Mouse (Mus musculus) kidney, embryonic 16.5 days (tissue): Measurements from ENCODE around the gene Fhl3. TPM values are rescaled to one million over a fixed set of nuclear protein-coding genes. Genes with fewer than 3 reads are reported as not detected.

Source experiments
- ATAC-seq: fragments of 200-750 bp; cut with Nextera tagmentation; 2 replicates; pipeline ENCODE4 v1.8.0; 2017; ENCODE audit warnings: moderate TSS enrichment; ENCODE audit not compliant: low FRiP score, low TSS enrichment
- H3K27ac ChIP-seq: fragments of 300-500 bp; sonication (generic); 2 replicates; pipeline ENCODE4 v1.5.1; 2014; ENCODE audit warnings: low read length
- H3K27me3 ChIP-seq: fragments of 300-500 bp; sonication (generic); 2 replicates; pipeline ENCODE4 v1.6.1; 2014; ENCODE audit warnings: low read length, control low read depth, mixed read lengths; ENCODE audit not compliant: insufficient read depth
- H3K36me3 ChIP-seq: fragments of 300-500 bp; sonication (generic); 2 replicates; pipeline ENCODE4 v1.6.1; 2014; ENCODE audit warnings: low read length, control low read depth, mixed read lengths; ENCODE audit not compliant: insufficient read depth
- H3K4me1 ChIP-seq: fragments of 300-500 bp; sonication (generic); 2 replicates; pipeline ENCODE4 v1.6.1; 2014; ENCODE audit warnings: low read length, control low read depth, mixed read lengths; ENCODE audit not compliant: insufficient read depth
- H3K4me2 ChIP-seq: fragments of 300-500 bp; sonication (generic); replicated peaks from 2 replicates; pipeline ENCODE4 v1.6.1; 2014; ENCODE audit warnings: low read depth, low read length
- H3K4me3 ChIP-seq: fragments of 300-500 bp; sonication (generic); 2 replicates; pipeline ENCODE4 v1.5.1; 2014; ENCODE audit warnings: mild to moderate bottlenecking, low read length
- H3K9ac ChIP-seq: fragments of 300-500 bp; sonication (generic); replicated peaks from 2 replicates; pipeline ENCODE4 v1.6.1; 2014; ENCODE audit warnings: low read length
- H3K9me3 ChIP-seq: fragments of 300-500 bp; sonication (generic); 2 replicates; pipeline ENCODE4 v1.6.1; 2016; ENCODE audit warnings: low read length, control low read depth
- WGBS: fragments of 180-500 bp; shearing (Covaris S2); extraction: QIAGEN DNeasy Blood & Tissue Kit; methylation state at CpG from one replicate; pipeline ENCODE4 v1.1.7; 2014; 5-methylcytosine and 5-hydroxymethylcytosine counted together
- microRNA counts: library from miRNA; unstranded; fragments of <30 nt; microRNA quantifications from one replicate; lab custom pipeline; 2016
- microRNA-seq: library from miRNA; unstranded; fragments of <30 nt; microRNA quantifications from one replicate; pipeline ENCODE4, GENCODE M21; 2016
- polyA plus RNA-seq: library from polyadenylated mRNA; unstranded; fragments of >200 nt; fragmentation: Nextera tagmentation; extraction: Ambion mirVana; gene quantifications from 2 replicates; pipeline ENCODE4 v1.2.1, GENCODE M21; 2015

Gene Fhl3
- polyA plus RNA-seq, 1 experiment from 2014 or later, result 6.6 TPM

DNA sequence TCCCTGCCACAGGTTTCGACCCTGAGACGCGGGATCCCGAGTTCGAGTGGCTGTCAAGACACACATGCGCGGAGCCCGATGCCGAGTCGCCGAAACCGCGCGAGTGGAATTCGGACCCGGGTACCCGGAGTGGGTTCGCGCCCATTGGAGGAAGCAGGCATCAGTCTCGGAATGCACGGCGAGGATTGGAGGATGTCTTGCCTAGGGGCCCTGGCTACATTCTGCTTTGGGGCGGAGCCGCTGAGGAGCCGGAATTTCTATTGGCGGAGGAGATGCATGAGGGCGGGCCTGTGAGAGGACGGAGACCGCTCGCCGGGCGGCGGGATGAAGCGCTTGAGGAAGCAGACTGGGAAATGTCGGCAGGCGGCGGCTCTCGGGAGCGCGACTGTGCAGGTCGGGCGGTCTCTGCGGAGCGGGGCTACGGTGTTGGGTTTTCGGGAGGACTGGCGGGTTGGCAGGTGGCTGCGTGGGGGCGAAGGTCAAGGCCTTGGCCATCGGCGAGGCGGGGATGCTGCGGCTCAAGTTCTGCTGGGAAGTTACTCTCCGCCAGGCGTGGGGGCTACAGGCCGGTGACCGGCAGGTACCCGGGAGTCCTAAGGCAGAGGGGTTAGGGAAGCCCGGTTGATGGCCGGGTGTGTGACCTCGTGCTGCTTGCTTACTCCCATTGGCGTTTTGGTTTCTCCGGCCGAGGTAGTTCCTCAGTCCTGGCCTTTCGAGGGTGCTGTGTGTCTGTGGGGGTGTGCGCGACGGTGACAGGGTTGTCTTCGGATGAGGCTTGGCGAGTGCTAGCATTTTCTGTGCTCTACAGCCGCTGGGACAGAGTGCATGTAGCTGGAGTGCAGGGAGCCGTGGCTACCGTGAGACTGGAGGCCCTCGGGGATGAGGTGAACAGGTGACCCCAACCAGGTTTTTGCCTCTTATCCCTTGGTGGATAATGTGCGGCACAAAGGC is 51.1 kb downstream of the Fhl3 start:
- Histone ChIP-seq H3K4me2 (peak overlapping the region; percentile 97), H3K9ac (peak overlapping the region; percentile 76), H3K36me3 (no peaks in the 10 kb centered on the region), H3K4me3 (peak overlapping the region; percentile 81), H3K27me3 (no peaks in the 10 kb centered on the region), H3K9me3 (no peaks in the 10 kb centered on the region), H3K27ac (no peak overlapping the region), H3K4me1 (peaks cover 19% of the 10 kb centered on the region)
- peak; percentile 99 for ATAC-seq
- under 1% methylated on average over 74 of the region's 75 CpGs for WGBS

DNA sequence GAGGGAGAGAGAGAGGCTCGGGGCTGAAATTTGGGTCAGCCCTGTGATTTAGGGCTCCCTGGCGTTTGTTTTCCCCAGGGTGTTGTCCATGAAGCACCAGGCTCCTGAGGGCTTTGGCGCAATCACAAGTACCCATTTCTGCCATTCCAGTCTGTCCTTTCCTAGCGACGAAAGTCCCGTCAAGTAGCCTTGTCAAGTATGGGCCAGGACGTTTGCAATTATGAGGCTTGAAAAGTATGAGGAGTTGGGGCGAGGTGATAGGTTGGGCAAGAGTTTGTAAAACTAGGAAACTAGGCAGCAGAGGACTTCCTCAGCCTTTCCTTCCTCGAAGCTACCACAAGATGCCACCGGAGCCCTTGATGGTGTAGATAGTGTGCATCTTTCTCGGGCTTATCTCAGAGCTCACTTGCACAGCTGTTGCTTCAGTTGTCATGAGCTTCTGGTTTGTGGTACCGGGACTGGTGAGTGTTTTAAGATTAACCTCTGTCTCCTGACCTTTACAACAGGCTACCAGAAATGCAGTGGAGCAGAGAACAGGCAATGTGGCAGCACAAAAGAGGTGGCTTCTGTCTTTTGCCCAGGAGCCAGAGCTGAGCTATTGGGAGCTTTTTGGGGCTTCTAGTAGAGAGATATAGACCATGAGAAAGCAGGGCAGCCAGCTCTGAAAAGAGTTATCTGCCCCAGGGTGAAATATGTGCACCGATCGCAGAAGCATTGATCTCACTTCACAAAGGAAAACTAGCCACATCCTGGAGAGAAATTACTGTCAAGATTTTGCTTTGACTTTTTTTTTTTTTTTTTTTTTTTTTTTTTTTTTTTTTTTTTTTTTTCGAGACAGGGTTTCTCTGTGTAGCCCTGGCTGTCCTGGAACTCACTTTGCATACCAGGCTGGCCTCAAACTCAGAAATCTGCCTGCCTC is 52.0 kb downstream of the Fhl3 start:
- no peak for ATAC-seq
- H3K4me3 ChIP-seq, result peak overlapping the region; percentile 81
- H3K9ac ChIP-seq, result peak overlapping the region; percentile 76
- H3K27ac ChIP-seq, result no peak overlapping the region
- H3K9me3 ChIP-seq, result no peaks in the 10 kb centered on the region
- peak overlapping the region; percentile 97 for H3K4me2 ChIP-seq
- peaks cover 19% of the 10 kb centered on the region for H3K4me1 ChIP-seq
- 15% methylated on average over 14 of the region's 15 CpGs for WGBS
- no peaks in the 10 kb centered on the region for H3K36me3 ChIP-seq
- H3K27me3 ChIP-seq, result no peaks in the 10 kb centered on the region

GRCm38 (mm10) chr4:124755526-124755925 is 55.0 kb downstream of the Fhl3 start:
- Histone ChIP-seq H3K4me2 (no peak overlapping the region), H3K27me3 (no peaks in the 10 kb centered on the region), H3K36me3 (no peaks in the 10 kb centered on the region), H3K27ac (peak overlapping the region; percentile 9; the same call in 1 of the 2 replicates), H3K9ac (no peak overlapping the region), H3K9me3 (no peaks in the 10 kb centered on the region), H3K4me3 (no peak overlapping the region), H3K4me1 (peaks cover 28% of the 10 kb centered on the region)
- WGBS, result 57% methylated on average over 7 of the region's 7 CpGs
- no peak for ATAC-seq

MicroRNA genes within 50 kb of the gene (microRNA counts, 519-probe panel; counts per million panel counts)
- 104 counts per million, percentile 35 among the panel's probes with 10 or more counts for microRNA mmu-miR-697 (lab: Ali Mortazavi, UCI)
- microRNA mmu-miR-698 (lab: Ali Mortazavi, UCI), result 104 counts per million, percentile 35 among the panel's probes with 10 or more counts

Small RNA genes within 50 kb of the gene (microRNA-seq; reads per million reads assigned to microRNA genes)
- not detected for gene Gm24721
- not detected for gene Mir697
- gene Mir698, result not detected

Other genes with a start within 250 kb of the Fhl3 start
- 0.19 TPM in 1 of 2 replicates, not detected in the other for gene 3100002H09Rik, start 89.9 kb upstream of the Fhl3 start, polyA plus RNA-seq
- 0.37 and 0.40 TPM in 2 replicates for gene Pou3f1, start 43.9 kb upstream of the Fhl3 start, polyA plus RNA-seq
- gene Utp11, start 7.1 kb upstream of the Fhl3 start, polyA plus RNA-seq, result 65.4 and 72.5 TPM in 2 replicates
- gene Sf3a3, start 14.1 kb downstream of the Fhl3 start, polyA plus RNA-seq, result 162 and 169 TPM in 2 replicates
- 34.7 and 35.0 TPM in 2 replicates for gene Inpp5b, start 41.1 kb downstream of the Fhl3 start, polyA plus RNA-seq
- gene Mtf1, start 101.4 kb downstream of the Fhl3 start, polyA plus RNA-seq, result 13.4 and 14.0 TPM in 2 replicates
- 34.8 and 37.2 TPM in 2 replicates for gene Yrdc, start 150.0 kb downstream of the Fhl3 start, polyA plus RNA-seq
- 41.6 and 43.8 TPM in 2 replicates for gene 1110065P20Rik, start 150.5 kb downstream of the Fhl3 start, polyA plus RNA-seq
- 0.46 and 0.61 TPM in 2 replicates for gene Maneal, start 161.5 kb downstream of the Fhl3 start, polyA plus RNA-seq
- 0.06 and 0.12 TPM in 2 replicates for gene Epha10, start 180.2 kb downstream of the Fhl3 start, polyA plus RNA-seq
- 12.7 and 13.8 TPM in 2 replicates for gene 9930104L06Rik, start 236.3 kb downstream of the Fhl3 start, polyA plus RNA-seq
- 149 and 164 TPM in 2 replicates for gene Cdca8, start 238.6 kb downstream of the Fhl3 start, polyA plus RNA-seq